Mouse (Mus musculus) heart, postnatal 0 days (tissue): ENCODE data around the gene Pf4.

Experiments used
- CTCF ChIP-seq: IDR thresholded peaks from 2 replicates; pipeline ENCODE4 v1.5.1; 2016; ENCODE audit warnings: antibody characterized with exemption, control low read depth, low read depth
- EP300 ChIP-seq: IDR thresholded peaks from 2 replicates; pipeline ENCODE4 v1.6.1; 2016; ENCODE audit warnings: antibody characterized with exemption, low read depth

DNA sequence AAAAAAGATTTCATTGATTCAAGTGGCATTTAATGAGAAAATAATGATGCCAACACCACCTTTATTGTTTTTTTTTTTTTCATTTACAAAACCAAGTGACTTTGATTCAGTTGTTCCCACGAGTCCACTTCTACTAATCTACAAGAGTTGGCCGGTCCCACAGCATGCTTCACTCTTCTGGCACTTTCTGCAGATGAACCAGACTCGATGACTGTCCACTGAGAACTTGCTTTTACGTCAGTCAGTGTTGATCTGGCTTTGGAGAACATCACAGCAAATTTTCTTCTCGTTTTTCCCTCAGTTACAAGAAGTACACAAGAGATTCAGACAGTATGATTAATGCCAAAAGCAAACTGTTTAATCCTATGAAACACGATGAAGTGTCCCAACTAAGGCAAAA, 6.6 kb downstream of the Pf4 start:
- TF ChIP-seq CTCF, result no peak
- TF ChIP-seq EP300, result no peak
